Mouse (Mus musculus) CH12.LX (cell line): ENCODE measurements at regions not wholly inside any gene's neighbourhood (a gene's known extent, or its start where the extent isn't known, plus 50 kb on each side); places are given as distances from the start of the nearest gene placed in this dataset.

Experiments
- DNase-seq: peaks from one replicate; pipeline ENCODE4 v3.0.0-alpha.2; 2013; ENCODE audit errors: extremely low read depth
- H3K27ac ChIP-seq: 2 replicates; pipeline ENCODE4 v1.5.1; 2012; ENCODE audit warnings: low read depth, mild to moderate bottlenecking, control low read depth, moderate library complexity; ENCODE audit not compliant: insufficient read depth
- H3K27me3 ChIP-seq: replicated peaks from 2 replicates; pipeline ENCODE3; 2012; ENCODE audit warnings: inconsistent platforms
- H3K36me3 ChIP-seq, 2 experiments: replicated peaks in 1 of 2; 2 replicates each; pipeline versions ENCODE3 to v1.6.1; 2012; ENCODE audit warnings: inconsistent platforms in 1 of 2, low read length in 1 of 2, mild to moderate bottlenecking in 1 of 2, mixed read lengths in 1 of 2, moderate library complexity in 1 of 2; ENCODE audit not compliant: control insufficient read depth in 1 of 2, insufficient read depth in 1 of 2
- H3K4me1 ChIP-seq, 2 experiments: 2 replicates each; pipeline ENCODE4 v1.6.1; 2012; ENCODE audit warnings: inconsistent platforms in 1 of 2, moderate library complexity in 1 of 2; ENCODE audit not compliant: insufficient read depth in 2 of 2, control insufficient read depth in 1 of 2
- H3K4me2 ChIP-seq: 2 replicates; pipeline ENCODE4 v1.6.1; 2012; ENCODE audit warnings: low read depth, mild to moderate bottlenecking, control low read depth; ENCODE audit not compliant: poor library complexity, insufficient read depth, severe bottlenecking
- H3K4me3 ChIP-seq, 3 experiments: fragments of 150-350 bp in 1 of 3; sonication (generic) in 1 of 3; replicated peaks in 1 of 3; 2 replicates each; pipeline versions ENCODE3 to v1.5.1; 2011 to 2012; ENCODE audit warnings: low read depth in 2 of 3, low read length in 2 of 3, mild to moderate bottlenecking in 2 of 3, moderate library complexity in 2 of 3, control low read depth in 1 of 3, improper control_type of control experiment in 1 of 3, inconsistent platforms in 1 of 3, mixed read lengths in 1 of 3; ENCODE audit not compliant: poor library complexity in 1 of 3
- H3K79me2 ChIP-seq: replicated peaks from 2 replicates; pipeline ENCODE4 v1.6.1; 2012; ENCODE audit warnings: mild to moderate bottlenecking, moderate library complexity; ENCODE audit not compliant: control insufficient read depth, poor library complexity, insufficient read depth, severe bottlenecking; ENCODE audit errors: extremely low read depth
- H3K9ac ChIP-seq: 2 replicates; pipeline ENCODE4 v1.6.1; 2012; ENCODE audit warnings: low read depth, mild to moderate bottlenecking, control low read depth, moderate library complexity; ENCODE audit not compliant: insufficient read depth
- H3K9me3 ChIP-seq: replicated peaks from 2 replicates; pipeline ENCODE3; 2012; ENCODE audit warnings: low read length, inconsistent platforms, mixed read lengths
- E2F4 ChIP-seq: IDR thresholded peaks from 2 replicates; pipeline ENCODE4 v1.6.1; 2011; ENCODE audit warnings: low read depth, low read length, improper control_type of control experiment; ENCODE audit not compliant: insufficient replicate concordance
- ELF1 ChIP-seq: IDR thresholded peaks from 2 replicates; pipeline ENCODE4 v1.6.1; 2014; ENCODE audit warnings: low read depth, mild to moderate bottlenecking, inconsistent platforms, low read length, improper control_type of control experiment
- KAT2A ChIP-seq: IDR thresholded peaks from 2 replicates; pipeline ENCODE4 v1.6.1; 2012; ENCODE audit warnings: low read length, improper control_type of control experiment, inconsistent platforms; ENCODE audit not compliant: insufficient replicate concordance
- MAZ ChIP-seq: IDR thresholded peaks from 2 replicates; pipeline ENCODE4 v1.6.1; 2012; ENCODE audit warnings: low read depth, mild to moderate bottlenecking, inconsistent platforms, low read length, improper control_type of control experiment, moderate library complexity
- PAX5 ChIP-seq: IDR thresholded peaks from 2 replicates; pipeline ENCODE4 v1.6.1; 2012; ENCODE audit warnings: low read length, inconsistent platforms, mixed read lengths
- SIN3A ChIP-seq: IDR thresholded peaks from 2 replicates; pipeline ENCODE4 v1.6.1; 2012; ENCODE audit warnings: low read length, improper control_type of control experiment, inconsistent platforms
- SMC3 ChIP-seq: IDR thresholded peaks from 2 replicates; pipeline ENCODE4 v1.6.1; 2011; ENCODE audit warnings: low read depth, low read length, improper control_type of control experiment
- ZKSCAN1 ChIP-seq: IDR thresholded peaks from 2 replicates; pipeline ENCODE4 v1.6.1; 2012; ENCODE audit warnings: low read depth, inconsistent platforms, low read length, improper control_type of control experiment, borderline replicate concordance
- dilution Hi-C: fragments of 300-500 bp; cut with MboI; formaldehyde crosslinking; loops from 2 replicates; pipeline ENCODE4 v1.14.3; 2020; ENCODE audit warnings: low sequenced_read_pairs; ENCODE audit not compliant: extremely low pct_unique_long_range_greater_than_20kb, extremely low pct_ligation_motif_present
- in situ Hi-C: fragments of 300-500 bp; cut with MboI; formaldehyde crosslinking; loops from 3 replicates; pipeline ENCODE4 v1.14.3; 2019; ENCODE audit warnings: low sequenced_read_pairs, low pct_ligation_motif_present, low pct_unique_long_range_greater_than_20kb, mixed read lengths

GRCm38 (mm10) chr13:5920422-5920821 lies 59.1 kb downstream of the Klf6 start:
- no peak overlapping the region for H3K4me2 ChIP-seq
- no peak overlapping the region for H3K27ac ChIP-seq
- no peaks in the 10 kb centered on the region for H3K9me3 ChIP-seq
- TF ChIP-seq PAX5 (no peak), SMC3 (no peak), SIN3A (no peak), KAT2A (no peak), MAZ (no peak)
- H3K4me1 ChIP-seq, result no peaks in the 10 kb centered on the region
- dilution Hi-C loops (no loop called here), in situ Hi-C loops (no loop called here)
- no peak for DNase-seq
- H3K9ac ChIP-seq, result no peak overlapping the region
- no peak overlapping the region for H3K4me3 ChIP-seq
- H3K27me3 ChIP-seq, result no peaks in the 10 kb centered on the region
- no peaks in the 10 kb centered on the region for H3K79me2 ChIP-seq
- no peaks in the 10 kb centered on the region for H3K36me3 ChIP-seq

- Histone ChIP-seq H3K4me3 (no peak overlapping the region), H3K4me2 (no peak overlapping the region), H3K79me2 (no peaks in the 10 kb centered on the region), H3K9me3 (no peaks in the 10 kb centered on the region), H3K36me3 (no peaks in the 10 kb centered on the region), H3K27ac (no peak overlapping the region), H3K27me3 (no peaks in the 10 kb centered on the region), H3K4me1 (no peaks in the 10 kb centered on the region), H3K9ac (no peak overlapping the region)
- no peak for DNase-seq
- in situ Hi-C loops, result no loop called here
- dilution Hi-C loops, result no loop called here
- TF ChIP-seq E2F4 (no peak), ZKSCAN1 (no peak)
Observed at GRCm38 (mm10) chr13:5931433-5931832, 70.2 kb downstream of the Klf6 start.

GRCm38 (mm10) chr13:5937436-5937835 lies 76.2 kb downstream of the Klf6 start:
- no peaks in the 10 kb centered on the region for H3K9me3 ChIP-seq
- no peak overlapping the region for H3K9ac ChIP-seq
- dilution Hi-C loops, result no loop called here
- in situ Hi-C loops, result no loop called here
- H3K27ac ChIP-seq, result no peak overlapping the region
- no peaks in the 10 kb centered on the region for H3K27me3 ChIP-seq
- DNase-seq, result no peak
- H3K4me3 ChIP-seq, result no peak overlapping the region
- no peak overlapping the region for H3K4me2 ChIP-seq
- no peak for TF ChIP-seq ELF1
- H3K79me2 ChIP-seq, result no peaks in the 10 kb centered on the region
- H3K4me1 ChIP-seq, result peaks cover 6 to 24% of the 10 kb centered on the region in 2 experiments; a peak in 3 of 4 replicates
- H3K36me3 ChIP-seq, result no peaks in the 10 kb centered on the region

- Histone ChIP-seq H3K79me2 (no peaks in the 10 kb centered on the region), H3K27ac (no peak overlapping the region), H3K4me2 (no peak overlapping the region), H3K4me3 (no peak overlapping the region), H3K4me1 (peaks cover 6 to 24% of the 10 kb centered on the region in 2 experiments; a peak in 3 of 4 replicates), H3K36me3 (no peaks in the 10 kb centered on the region), H3K9me3 (no peaks in the 10 kb centered on the region), H3K27me3 (no peaks in the 10 kb centered on the region), H3K9ac (no peak overlapping the region)
- no peak for TF ChIP-seq SIN3A
- in situ Hi-C loops (no loop called here), dilution Hi-C loops (no loop called here)
- DNase-seq, result no peak
Observed at GRCm38 (mm10) chr13:5937970-5938369, 76.7 kb downstream of the Klf6 start.
